Mouse (Mus musculus) embryonic facial prominence, embryonic 10.5 days (tissue): ENCODE data around the gene Tm2d3. TPM values are rescaled to one million over a fixed set of nuclear protein-coding genes. Genes with fewer than 3 reads are reported as not detected.

ENCODE experiments used
- DNase-seq: peaks from one replicate; pipeline ENCODE4 v3.0.0-alpha.2; 2017; ENCODE audit warnings: low spot score
- H3K27ac ChIP-seq: fragments of 300-500 bp; sonication (generic); replicated peaks from 2 replicates; pipeline ENCODE4 v1.5.1; 2016; ENCODE audit warnings: mild to moderate bottlenecking
- H3K27me3 ChIP-seq: fragments of 300-500 bp; sonication (generic); replicated peaks from 2 replicates; pipeline ENCODE4 v1.6.1; 2016; ENCODE audit warnings: low read depth, mild to moderate bottlenecking; ENCODE audit not compliant: poor library complexity, severe bottlenecking
- H3K36me3 ChIP-seq: fragments of 300-500 bp; sonication (generic); replicated peaks from 2 replicates; pipeline ENCODE4 v1.6.1; 2016; ENCODE audit warnings: mild to moderate bottlenecking, moderate library complexity
- H3K4me1 ChIP-seq: fragments of 300-500 bp; sonication (generic); 2 replicates; pipeline ENCODE4 v1.6.1; 2016
- H3K4me3 ChIP-seq: fragments of 300-500 bp; sonication (generic); 2 replicates; pipeline ENCODE4 v1.5.1; 2016; ENCODE audit warnings: mild to moderate bottlenecking, moderate library complexity
- H3K9me3 ChIP-seq: fragments of 300-500 bp; sonication (generic); 2 replicates; pipeline ENCODE4 v1.6.1; 2016; ENCODE audit warnings: mild to moderate bottlenecking
- WGBS: fragments of 180-500 bp; shearing (Covaris S2); methylation state at CpG from one replicate; pipeline ENCODE4 v1.1.7; 2016; 5-methylcytosine and 5-hydroxymethylcytosine counted together
- polyA plus RNA-seq: library from polyadenylated mRNA; unstranded; fragments of >200 nt; fragmentation: Nextera tagmentation; extraction: Ambion mirVana; gene quantifications from 2 replicates; pipeline ENCODE4 v1.2.1, GENCODE M21; 2016

The Tm2d3 gene
- 74.0 and 76.6 TPM in 2 replicates for polyA plus RNA-seq

DNA sequence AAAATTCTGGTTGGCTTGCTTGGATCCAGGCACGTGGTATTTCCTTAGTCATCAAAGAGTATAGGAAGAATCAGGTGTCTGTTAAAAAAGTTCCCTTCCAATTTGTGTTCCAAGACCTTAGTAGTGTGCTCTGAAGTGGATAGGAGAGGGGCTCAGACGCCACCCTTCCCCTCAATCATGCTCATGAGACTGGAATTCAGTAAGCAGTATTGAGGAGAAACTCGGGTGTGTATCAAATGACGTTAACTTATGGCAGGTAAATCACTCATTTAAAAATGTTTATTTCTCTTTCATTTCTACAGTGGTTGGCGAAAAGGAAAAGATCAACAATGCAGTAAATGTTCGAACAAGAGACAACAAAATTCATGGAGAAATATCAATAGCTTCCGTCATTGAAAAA is at the start of gene Tm2d3:
TSS of gene Tm2d3 (plus strand) at position 301 of the 400 bp plus-strand sequence.
- Histone ChIP-seq H3K27me3 (no peaks in the 10 kb centered on the region), H3K4me1 (peaks cover 20% of the 10 kb centered on the region), H3K4me3 (no peak within 1 kb of the TSS), H3K9me3 (no peaks in the 10 kb centered on the region), H3K27ac (no peak within 1 kb of the TSS), H3K36me3 (peaks cover 12% of the 10 kb centered on the region)
- no peak for DNase-seq
- WGBS = 88% methylated on average over 7 of the region's 7 CpGs

DNA sequence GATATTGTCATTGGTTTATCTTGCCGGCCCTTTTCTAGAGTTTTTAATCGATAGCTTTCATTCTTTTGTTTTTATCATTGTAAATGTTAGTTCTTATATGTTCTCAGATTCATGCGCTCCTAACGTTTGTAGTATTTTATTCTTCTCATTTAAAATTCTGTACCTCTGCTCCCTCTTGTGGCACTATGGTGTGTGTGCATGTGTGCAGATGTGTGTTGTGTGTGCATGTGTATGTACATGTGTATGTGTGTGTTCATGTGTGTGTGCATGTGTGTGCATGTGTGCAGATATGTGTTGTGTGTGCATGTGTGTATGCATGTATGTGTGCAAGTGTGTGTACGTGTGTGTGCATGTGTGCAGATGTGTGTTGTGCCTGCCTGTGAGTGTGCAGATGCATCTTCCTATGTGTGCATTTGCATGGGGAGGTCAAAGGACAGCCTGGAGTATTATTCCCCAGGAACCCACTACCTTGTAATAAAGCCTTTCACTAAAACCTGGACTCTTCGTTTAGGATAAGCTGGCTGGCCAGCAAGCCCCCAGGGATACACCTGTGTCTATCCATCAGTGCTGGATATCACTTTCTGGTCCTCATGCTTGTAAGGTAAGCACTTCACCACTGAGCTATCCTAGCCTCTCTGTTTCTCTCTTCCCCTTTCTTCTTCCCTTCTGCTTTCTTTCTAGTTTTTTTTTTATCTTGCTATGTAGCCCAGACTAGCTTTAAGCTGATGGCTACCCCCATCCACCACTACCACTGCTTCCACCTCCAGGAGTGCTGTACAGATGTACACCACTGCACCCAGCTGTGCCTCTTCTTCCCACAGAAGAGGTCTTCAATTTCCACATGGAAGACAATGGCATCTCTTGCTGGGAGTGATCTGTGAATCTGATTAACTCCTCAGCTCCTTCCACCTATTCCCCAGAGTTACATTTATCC is 48.3 kb upstream of the Tm2d3 start:
- Histone ChIP-seq H3K4me3 (no peak overlapping the region), H3K4me1 (peaks cover 12% of the 10 kb centered on the region), H3K27ac (no peak overlapping the region), H3K27me3 (peaks cover 24% of the 10 kb centered on the region), H3K36me3 (peaks cover 6% of the 10 kb centered on the region; the same call in 1 of the 2 replicates), H3K9me3 (no peaks in the 10 kb centered on the region)
- 80% methylated on average over 6 of the region's 6 CpGs for WGBS
- DNase-seq = no peak

DNA sequence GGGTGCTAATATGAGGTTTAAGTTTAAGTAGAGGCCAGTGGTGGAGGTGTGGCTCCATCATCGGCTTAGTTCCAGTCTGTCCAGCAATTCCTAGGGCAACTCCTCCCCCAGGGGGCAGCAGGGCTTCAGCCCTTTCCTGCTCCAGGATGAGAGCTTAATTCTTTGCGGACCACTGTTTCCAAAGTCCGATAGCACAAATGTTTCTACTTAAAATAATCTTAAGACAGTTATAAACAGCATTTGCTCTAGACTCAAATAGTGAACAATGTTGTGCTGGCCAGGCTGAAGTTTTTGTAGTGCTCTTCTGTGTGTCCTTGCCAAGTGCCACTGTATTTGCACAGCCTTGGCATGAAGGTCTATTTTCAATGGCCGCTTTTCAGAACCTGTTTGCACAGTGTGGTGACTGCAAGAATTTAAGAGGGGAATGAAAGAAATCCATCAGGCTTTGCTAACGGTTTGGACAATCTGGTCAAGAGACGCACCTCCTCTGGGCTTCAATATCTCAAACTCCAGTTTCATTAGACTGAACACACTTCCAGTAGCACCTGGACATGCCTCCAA is 47.0 kb upstream of the Tm2d3 start:
- 44% methylated on average over 6 of the region's 6 CpGs for WGBS
- Histone ChIP-seq H3K27me3 (peaks cover 24% of the 10 kb centered on the region), H3K4me3 (peak overlapping the region; percentile 80), H3K4me1 (peaks cover 12% of the 10 kb centered on the region), H3K36me3 (peaks cover 16% of the 10 kb centered on the region), H3K9me3 (no peaks in the 10 kb centered on the region), H3K27ac (no peak overlapping the region)
- no peak for DNase-seq

DNA sequence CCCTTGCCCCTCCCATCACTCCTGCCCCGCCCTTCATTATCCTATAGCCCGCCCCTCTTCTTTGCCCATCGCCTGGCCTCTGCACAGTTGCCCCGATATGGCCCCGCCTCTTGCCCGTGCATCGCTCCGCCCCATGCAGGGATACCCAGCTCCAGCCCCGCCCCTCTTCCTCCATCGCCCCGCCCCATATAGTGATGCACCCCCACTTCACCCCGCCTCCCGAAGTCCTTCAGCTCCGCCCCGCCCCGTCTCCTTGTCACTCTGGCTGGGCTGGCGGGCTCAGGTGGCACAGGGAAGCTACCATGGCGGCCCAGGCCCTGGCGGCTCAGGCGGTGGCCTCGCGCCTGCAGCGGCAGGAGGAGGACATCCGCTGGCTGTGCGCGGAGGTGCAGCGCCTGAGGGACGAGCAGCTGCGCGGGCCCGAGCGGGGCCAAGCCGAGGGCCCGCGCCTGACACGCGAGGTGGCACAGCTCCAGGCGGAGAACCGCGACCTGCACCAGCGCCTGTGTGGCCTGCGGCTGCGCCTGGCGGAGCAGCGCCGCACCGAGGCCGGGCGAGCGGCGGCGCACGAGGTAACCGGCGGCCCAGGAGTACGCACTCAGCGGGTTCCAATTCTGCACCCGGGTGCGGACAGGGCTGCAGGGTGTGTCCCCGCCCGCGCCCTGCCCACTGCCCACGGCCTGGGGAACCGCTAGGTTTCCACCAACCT is 46.2 kb upstream of the Tm2d3 start, which contains the start of gene Tarsl2:
TSS of gene Tarsl2 (plus strand) at position 256 of the 709 bp plus-strand sequence.
- WGBS = 1% methylated on average over 64 of the region's 64 CpGs
- Histone ChIP-seq H3K4me1 (peaks cover 12% of the 10 kb centered on the region), H3K9me3 (peaks cover 3% of the 10 kb centered on the region; the same call in 1 of the 2 replicates), H3K27me3 (peaks cover 24% of the 10 kb centered on the region), H3K4me3 (peak within 1 kb of the TSS; percentile 80), H3K27ac (peak within 1 kb of the TSS; percentile 88), H3K36me3 (peaks cover 24% of the 10 kb centered on the region)
- DNase-seq = peak; percentile 98

DNA sequence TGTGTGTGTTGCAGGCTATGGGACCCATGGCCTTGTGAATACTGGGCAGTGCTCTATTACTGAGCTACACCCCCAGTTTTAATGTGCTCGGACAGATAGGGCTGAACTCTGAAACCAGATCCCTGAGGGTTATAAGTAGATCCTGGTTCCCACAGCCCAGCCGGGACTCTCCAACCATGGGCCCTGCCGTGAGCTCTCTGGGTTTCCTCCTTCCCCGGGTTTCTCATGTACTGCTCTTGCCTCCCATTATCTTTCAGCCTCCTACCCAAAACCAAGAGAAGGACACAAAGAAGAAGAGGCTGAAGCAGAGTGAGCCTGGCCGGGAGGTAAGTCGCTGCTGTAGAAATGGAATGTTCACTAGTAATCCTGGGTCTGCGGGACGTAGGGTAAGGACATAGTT is 45.0 kb upstream of the Tm2d3 start:
- peaks cover 28% of the 10 kb centered on the region for H3K36me3 ChIP-seq
- peaks cover 24% of the 10 kb centered on the region for H3K27me3 ChIP-seq
- 83% methylated on average over 8 of the region's 8 CpGs for WGBS
- H3K4me1 ChIP-seq = peaks cover 12% of the 10 kb centered on the region
- DNase-seq = no peak
- no peak overlapping the region for H3K4me3 ChIP-seq
- H3K9me3 ChIP-seq = peaks cover 3% of the 10 kb centered on the region; the same call in 1 of the 2 replicates
- H3K27ac ChIP-seq = no peak overlapping the region

DNA sequence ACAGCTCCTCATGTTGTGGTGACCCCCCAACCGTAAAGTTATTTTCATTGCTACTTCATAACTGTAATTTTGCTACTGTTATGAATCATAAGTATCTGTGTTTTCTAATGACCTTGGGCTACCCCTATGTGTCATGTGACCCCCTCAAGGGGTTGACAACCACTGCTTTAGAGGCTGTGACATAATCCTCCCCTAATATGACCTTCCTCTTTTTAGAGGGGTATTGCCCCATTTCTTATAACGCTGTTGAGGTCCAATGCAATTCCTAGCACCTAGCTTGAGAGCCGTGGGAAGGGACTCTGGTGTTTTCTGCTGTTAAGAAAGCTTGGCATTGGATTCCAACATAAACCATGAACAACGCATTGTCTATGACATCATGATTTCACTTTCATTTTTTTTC is 40.3 kb upstream of the Tm2d3 start:
- no peak overlapping the region for H3K27ac ChIP-seq
- no peak for DNase-seq
- H3K9me3 ChIP-seq = peaks cover 3% of the 10 kb centered on the region; the same call in 1 of the 2 replicates
- H3K4me3 ChIP-seq = no peak overlapping the region
- no peaks in the 10 kb centered on the region for H3K4me1 ChIP-seq
- WGBS = 90% methylated on average over 4 of the region's 4 CpGs
- peaks cover 36% of the 10 kb centered on the region for H3K36me3 ChIP-seq
- H3K27me3 ChIP-seq = 0 out of 2 replicates have a peak, but pooled peaks cover 6% of the 10 kb centered on the region

DNA sequence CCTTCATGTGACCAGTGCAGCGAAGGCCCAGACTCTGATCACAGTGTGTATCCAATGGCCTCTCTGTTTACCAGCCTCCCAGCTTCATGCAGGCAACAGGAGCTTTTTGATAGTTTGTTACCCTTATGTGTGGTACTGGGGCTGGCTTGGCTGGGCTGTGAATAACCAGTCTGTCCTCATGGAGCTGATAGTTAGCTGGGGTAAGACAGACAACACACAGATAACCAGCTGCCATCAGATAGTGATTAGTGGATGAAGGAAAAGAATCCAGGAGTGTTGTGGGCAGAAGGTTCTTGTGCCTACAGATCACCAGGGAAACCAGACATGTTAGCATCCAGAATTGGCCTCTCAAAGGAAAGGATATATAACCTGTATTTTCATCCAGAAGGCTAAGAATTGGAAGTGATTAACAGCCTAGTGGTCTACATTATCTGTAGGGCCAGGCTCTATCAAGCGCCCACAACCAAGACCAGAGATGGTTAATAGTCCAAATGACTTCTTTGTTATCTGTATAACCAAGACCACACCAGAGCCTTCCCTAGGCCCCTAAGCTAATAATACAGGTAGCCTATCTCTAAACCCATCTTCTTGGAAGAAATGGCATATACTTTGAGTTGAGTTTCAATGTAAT is 33.4 kb upstream of the Tm2d3 start:
- Histone ChIP-seq H3K27me3 (no peaks in the 10 kb centered on the region), H3K4me3 (no peak overlapping the region), H3K9me3 (no peaks in the 10 kb centered on the region), H3K4me1 (peaks cover 6% of the 10 kb centered on the region; the same call in 1 of the 2 replicates), H3K36me3 (peaks cover 8% of the 10 kb centered on the region), H3K27ac (no peak overlapping the region)
- WGBS = 88% methylated on average over 2 of the region's 2 CpGs
- DNase-seq = no peak

DNA sequence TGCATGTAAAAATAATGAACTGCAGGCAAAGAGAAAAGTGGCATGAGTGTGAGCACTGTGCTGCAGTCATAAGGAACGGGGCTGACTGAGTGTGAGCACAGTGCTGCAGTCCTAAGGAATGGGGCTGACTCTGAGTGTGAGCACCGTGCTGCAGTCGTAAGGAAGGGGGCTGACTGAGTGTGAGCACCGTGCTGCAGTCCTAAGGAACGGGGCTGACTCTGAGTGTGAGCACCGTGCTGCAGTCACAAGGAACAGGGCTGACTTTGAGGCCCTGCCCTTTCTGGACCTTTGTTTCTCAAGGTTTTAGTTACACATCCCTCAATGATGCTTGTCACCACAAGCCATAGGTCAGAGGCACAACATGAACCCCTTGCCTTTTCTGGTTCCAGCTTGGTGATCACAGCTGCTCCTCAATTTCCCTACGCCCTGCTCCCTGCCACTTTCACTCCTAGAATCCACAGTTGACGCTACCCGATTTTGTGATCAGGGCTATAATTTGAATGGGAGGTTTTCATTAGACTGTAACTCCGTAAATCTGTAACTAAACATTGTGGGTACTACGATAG is 27.7 kb upstream of the Tm2d3 start:
- peaks cover under 1% of the 10 kb centered on the region; the same call in 1 of the 2 replicates for H3K4me1 ChIP-seq
- no peak for DNase-seq
- no peak overlapping the region for H3K27ac ChIP-seq
- peaks cover 6% of the 10 kb centered on the region; the same call in 1 of the 2 replicates for H3K36me3 ChIP-seq
- H3K9me3 ChIP-seq = no peaks in the 10 kb centered on the region
- no peak overlapping the region for H3K4me3 ChIP-seq
- 88% methylated on average over 11 of the region's 11 CpGs for WGBS
- H3K27me3 ChIP-seq = no peaks in the 10 kb centered on the region

DNA sequence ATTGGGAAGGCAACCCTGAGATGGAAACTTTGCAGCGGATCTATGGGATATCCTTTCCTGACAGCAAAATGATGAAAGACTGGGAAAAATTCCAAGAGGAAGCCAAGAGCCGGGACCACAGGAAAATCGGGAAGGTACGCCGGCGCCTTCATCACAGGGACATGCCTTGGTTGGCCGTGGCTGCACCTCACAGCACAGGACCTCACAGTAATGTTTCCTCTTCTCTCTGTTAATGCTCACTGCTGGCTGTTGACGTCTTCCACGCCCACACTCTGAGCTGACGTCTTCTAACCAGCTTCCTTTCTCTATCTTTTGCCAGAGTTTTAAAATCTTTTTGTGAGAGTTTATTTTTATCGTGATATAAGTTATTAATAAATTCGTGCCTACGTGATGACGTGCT is 27.1 kb upstream of the Tm2d3 start:
- Histone ChIP-seq H3K4me1 (no peaks in the 10 kb centered on the region), H3K27ac (no peak overlapping the region), H3K4me3 (no peak overlapping the region), H3K9me3 (no peaks in the 10 kb centered on the region), H3K36me3 (peaks cover 6% of the 10 kb centered on the region; the same call in 1 of the 2 replicates), H3K27me3 (no peaks in the 10 kb centered on the region)
- WGBS = 91% methylated on average over 14 of the region's 14 CpGs
- no peak for DNase-seq

DNA sequence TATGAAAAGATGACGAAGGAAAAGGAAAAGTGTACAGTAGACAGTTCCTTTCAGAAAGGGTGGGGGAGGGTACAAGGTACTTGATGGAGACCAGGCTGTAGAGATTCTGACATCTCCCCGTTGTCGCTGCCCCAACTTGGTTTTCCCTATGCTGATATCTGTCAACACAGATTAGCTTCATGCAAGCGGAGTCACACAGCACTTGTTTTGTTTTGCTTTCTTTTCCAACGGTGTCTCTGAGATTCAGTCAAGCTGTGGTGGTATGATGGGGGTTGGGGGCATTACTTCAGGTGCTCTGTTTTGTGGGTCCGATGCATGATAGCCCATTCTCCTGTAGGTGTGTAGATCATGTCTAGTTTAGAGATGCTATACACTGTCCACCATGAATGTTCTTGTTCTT is 23.5 kb upstream of the Tm2d3 start:
- no peak for DNase-seq
- H3K4me1 ChIP-seq = no peaks in the 10 kb centered on the region
- H3K36me3 ChIP-seq = peaks cover 6% of the 10 kb centered on the region; the same call in 1 of the 2 replicates
- H3K27me3 ChIP-seq = no peaks in the 10 kb centered on the region
- H3K9me3 ChIP-seq = no peaks in the 10 kb centered on the region
- H3K4me3 ChIP-seq = no peak overlapping the region
- no peak overlapping the region for H3K27ac ChIP-seq
- 85% methylated on average over 6 of the region's 6 CpGs for WGBS

DNA sequence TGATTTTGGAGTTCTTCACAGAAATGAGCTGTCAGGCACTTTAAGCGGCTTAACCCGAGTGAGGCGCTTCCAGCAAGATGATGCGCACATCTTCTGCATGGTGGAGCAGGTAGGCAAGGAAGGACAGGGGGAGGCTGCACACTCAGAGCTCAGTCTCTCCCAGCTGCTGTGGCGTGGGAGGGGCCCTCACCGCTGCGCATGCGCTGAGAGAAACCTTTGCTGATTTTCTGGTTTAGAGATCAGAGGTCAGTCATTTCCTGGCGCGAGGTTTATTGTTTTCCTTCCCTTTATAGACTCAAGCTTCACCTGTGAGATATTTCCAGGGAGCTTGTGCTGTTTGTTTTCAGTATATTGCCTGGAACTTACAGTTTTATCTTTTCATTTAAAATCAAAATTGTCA is 12.9 kb upstream of the Tm2d3 start:
- WGBS = 74% methylated on average over 10 of the region's 10 CpGs
- no peak for DNase-seq
- H3K36me3 ChIP-seq = 0 out of 2 replicates have a peak, but pooled peaks cover 3% of the 10 kb centered on the region

More for the DNA sequence above, 12.9 kb upstream of the Tm2d3 start:
- no peaks in the 10 kb centered on the region for H3K27me3 ChIP-seq
- H3K4me3 ChIP-seq = no peak overlapping the region
- no peaks in the 10 kb centered on the region for H3K9me3 ChIP-seq
- H3K4me1 ChIP-seq = no peaks in the 10 kb centered on the region
- H3K27ac ChIP-seq = no peak overlapping the region
